Mouse (Mus musculus): ENCODE measurements around the gene Tyk2. TPM values are rescaled to one million over a fixed set of nuclear protein-coding genes. Genes with fewer than 3 reads are reported as not detected.

The Tyk2 gene
- polyA plus RNA-seq, 1 experiment: 31.2 TPM

DNA sequence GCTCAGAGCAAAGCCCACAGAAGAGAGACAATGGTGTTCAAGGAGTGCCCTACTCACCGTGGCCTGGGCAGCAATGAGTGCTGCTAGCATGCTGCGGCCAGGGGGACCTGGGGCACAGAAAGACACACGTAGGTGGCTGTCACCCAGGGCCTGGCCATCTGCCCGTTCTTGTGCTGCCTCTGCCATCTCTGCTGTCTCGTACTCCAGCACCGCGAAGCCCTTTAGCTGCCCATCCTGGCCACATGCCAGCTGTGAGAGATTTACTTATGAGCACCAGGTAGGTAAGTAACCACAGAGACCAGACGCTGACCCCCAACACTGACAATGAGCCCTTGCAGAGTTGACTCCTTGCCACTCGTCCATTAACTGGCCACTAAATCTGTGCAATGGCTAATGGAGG lies 49.9 kb downstream of the Tyk2 start:
- WGBS: 85% methylated on average over 9 of the region's 9 CpGs
- Histone ChIP-seq H3K4me1 (ENCODE audit: control insufficient read depth, insufficient read depth, insufficient read length, low read length) (peaks cover 1% of the 10 kb centered on the region), H3K4me3 (ENCODE audit: low read depth, low read length) (no peak overlapping the region), H3K27ac (ENCODE audit: insufficient read depth, low read depth, low read length) (no peak overlapping the region), H3K36me3 (ENCODE audit: control insufficient read depth, insufficient read depth, low read length) (peaks cover 82% of the 10 kb centered on the region), H3K27me3 (ENCODE audit: control insufficient read depth, insufficient read depth, low read length) (no peaks in the 10 kb centered on the region)
- TF ChIP-seq POLR2A (IDR thresholded peaks at IDR 0.05; ENCODE audit: low read depth, low read length): no peak
- no peak for TF ChIP-seq CTCF (IDR thresholded peaks at IDR 0.05; ENCODE audit: extremely low read depth, insufficient read length, insufficient replicate concordance, low read depth, low read length)

DNA sequence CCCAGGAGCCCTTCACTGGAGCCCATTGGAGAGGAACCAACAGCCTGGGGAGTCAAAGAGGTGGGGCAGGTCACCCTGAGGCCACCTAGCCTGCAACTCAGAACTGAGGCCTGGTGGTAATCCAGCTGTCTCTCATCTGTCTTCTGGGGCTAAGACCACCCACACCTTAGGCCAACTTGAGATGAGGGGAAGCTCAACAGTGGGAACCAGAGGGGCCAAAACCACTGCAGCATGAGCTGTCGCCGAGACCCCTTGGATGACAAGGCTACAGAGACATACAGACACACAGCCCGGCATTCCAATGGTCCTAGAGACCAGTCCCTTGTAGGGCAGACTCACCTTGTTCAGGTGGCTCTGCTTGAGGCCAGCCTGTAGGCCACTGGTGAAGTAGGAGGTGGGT lies 55.4 kb downstream of the Tyk2 start:
- Histone ChIP-seq H3K27ac (ENCODE audit: insufficient read depth, low read depth, low read length) (no peak overlapping the region), H3K4me1 (ENCODE audit: control insufficient read depth, insufficient read depth, insufficient read length, low read length) (peaks cover 2% of the 10 kb centered on the region; the same call in 1 of the 2 replicates), H3K36me3 (ENCODE audit: control insufficient read depth, insufficient read depth, low read length) (peaks cover 51% of the 10 kb centered on the region), H3K4me3 (ENCODE audit: low read depth, low read length) (no peak overlapping the region), H3K27me3 (ENCODE audit: control insufficient read depth, insufficient read depth, low read length) (no peaks in the 10 kb centered on the region)
- 97% methylated on average over 3 of the region's 3 CpGs for WGBS
- no peak for TF ChIP-seq POLR2A (IDR thresholded peaks at IDR 0.05; ENCODE audit: low read depth, low read length)
- no peak for TF ChIP-seq CTCF (IDR thresholded peaks at IDR 0.05; ENCODE audit: extremely low read depth, insufficient read length, insufficient replicate concordance, low read depth, low read length)

DNA sequence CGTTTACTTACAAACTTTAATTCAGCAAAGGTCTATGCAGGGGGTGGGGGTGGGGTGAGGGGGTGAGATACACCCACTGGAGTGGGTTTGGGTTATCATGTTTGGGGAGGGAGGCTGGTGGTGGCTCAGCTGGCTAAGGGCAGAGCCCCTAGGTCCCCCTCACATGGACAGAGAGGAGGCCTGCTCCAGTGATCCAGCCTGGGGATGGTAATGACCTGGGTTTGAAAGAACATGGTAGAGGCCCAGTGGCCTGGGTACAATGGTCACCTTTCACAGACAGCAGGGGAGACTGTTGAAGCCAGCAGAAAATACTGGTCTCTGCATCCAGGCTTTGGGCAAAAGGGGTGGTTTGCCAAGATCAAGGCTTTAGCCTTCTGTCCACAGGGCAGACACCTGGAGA lies 56.9 kb downstream of the Tyk2 start:
- Histone ChIP-seq H3K4me1 (ENCODE audit: control insufficient read depth, insufficient read depth, insufficient read length, low read length) (peaks cover 2% of the 10 kb centered on the region; the same call in 1 of the 2 replicates), H3K27ac (ENCODE audit: insufficient read depth, low read depth, low read length) (no peak overlapping the region), H3K27me3 (ENCODE audit: control insufficient read depth, insufficient read depth, low read length) (no peaks in the 10 kb centered on the region), H3K4me3 (ENCODE audit: low read depth, low read length) (no peak overlapping the region), H3K36me3 (ENCODE audit: control insufficient read depth, insufficient read depth, low read length) (peaks cover 36% of the 10 kb centered on the region)
- 56% methylated on average over 1 of the region's 1 CpGs for WGBS
- TF ChIP-seq CTCF (IDR thresholded peaks at IDR 0.05; ENCODE audit: extremely low read depth, insufficient read length, insufficient replicate concordance, low read depth, low read length): no peak
- TF ChIP-seq POLR2A (IDR thresholded peaks at IDR 0.05; ENCODE audit: low read depth, low read length): no peak

DNA sequence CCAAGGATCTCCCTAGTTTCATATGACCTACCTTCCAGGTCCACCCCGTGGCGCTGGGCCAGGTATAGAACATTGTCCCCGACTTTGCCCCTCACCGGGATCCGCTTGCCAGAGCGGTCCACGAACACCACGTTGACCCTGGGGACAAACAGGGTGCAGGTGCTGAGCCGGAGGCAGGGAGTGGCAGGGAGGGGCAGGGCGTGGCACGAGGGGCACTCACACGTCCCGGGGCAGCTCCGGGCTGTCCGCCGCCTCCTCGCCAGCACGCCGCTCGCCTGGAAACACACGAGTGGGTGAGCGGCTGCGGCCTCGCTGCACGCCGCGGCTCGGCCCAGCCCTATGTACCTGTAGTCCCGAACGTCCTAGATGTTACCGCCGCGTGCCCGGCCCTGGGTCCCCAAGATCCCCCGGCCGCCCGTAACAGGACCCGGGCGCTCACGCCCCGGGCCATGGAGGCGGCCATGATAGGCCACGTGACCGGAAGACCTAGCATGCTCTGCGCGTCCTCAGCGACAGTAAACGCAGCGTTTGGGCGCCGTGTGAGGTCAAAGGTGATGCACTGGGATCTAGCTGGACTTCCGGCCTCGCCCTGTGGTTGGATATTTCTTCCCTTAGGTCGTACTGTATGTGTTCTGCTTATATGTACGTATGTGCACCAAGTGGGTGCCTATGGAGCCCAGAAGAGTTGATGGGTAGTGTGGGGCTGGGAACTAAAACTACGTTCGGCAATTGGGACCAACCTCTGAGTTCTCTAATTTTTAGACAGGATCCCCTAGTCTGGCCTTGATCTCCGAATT lies 57.8 kb downstream of the Tyk2 start, which contains the start of the genes Gm49373 and Fdx1l:
Gm49373 (minus strand) TSS at position 53 of the 797 bp plus-strand sequence.
Fdx1l (minus strand) TSS at position 571 of the 797 bp plus-strand sequence.
- H3K4me1 ChIP-seq (ENCODE audit: control insufficient read depth, insufficient read depth, insufficient read length, low read length): peaks cover 2% of the 10 kb centered on the region; the same call in 1 of the 2 replicates
- TF ChIP-seq CTCF (IDR thresholded peaks at IDR 0.05; ENCODE audit: extremely low read depth, insufficient read length, insufficient replicate concordance, low read depth, low read length) (no peak), POLR2A (IDR thresholded peaks at IDR 0.05; ENCODE audit: low read depth, low read length) (peak; percentile 30; the same call in 1 of the 2 replicates)
- H3K4me3 ChIP-seq (ENCODE audit: low read depth, low read length): peak within 1 kb of the TSS; percentile 79
- H3K27me3 ChIP-seq (ENCODE audit: control insufficient read depth, insufficient read depth, low read length): no peaks in the 10 kb centered on the region
- peak within 1 kb of the TSS; percentile 72 for H3K27ac ChIP-seq (ENCODE audit: insufficient read depth, low read depth, low read length)
- 1% methylated on average over 58 of the region's 58 CpGs for WGBS
- peaks cover 27% of the 10 kb centered on the region for H3K36me3 ChIP-seq (ENCODE audit: control insufficient read depth, insufficient read depth, low read length)

DNA sequence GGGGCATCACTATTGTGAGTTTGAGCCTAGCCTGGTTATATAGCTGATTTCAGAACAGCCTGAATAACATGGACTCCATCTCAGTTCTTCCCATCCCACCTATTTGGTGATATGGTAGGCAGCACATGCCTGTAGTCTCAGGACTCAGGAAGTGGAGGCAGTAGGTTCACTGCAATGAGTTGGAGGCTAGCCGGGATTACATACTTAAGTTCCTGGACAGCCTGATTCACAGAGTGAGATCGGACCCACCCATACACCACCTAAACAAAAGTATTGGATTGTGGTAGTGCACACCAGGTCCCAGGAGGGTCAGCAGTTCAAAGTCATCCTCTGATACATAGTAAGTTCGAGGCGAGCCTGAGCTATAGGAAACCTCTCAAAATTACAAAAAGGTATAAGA lies 58.4 kb downstream of the Tyk2 start:
- Histone ChIP-seq H3K27me3 (ENCODE audit: control insufficient read depth, insufficient read depth, low read length) (no peaks in the 10 kb centered on the region), H3K4me1 (ENCODE audit: control insufficient read depth, insufficient read depth, insufficient read length, low read length) (peaks cover 2% of the 10 kb centered on the region; the same call in 1 of the 2 replicates), H3K4me3 (ENCODE audit: low read depth, low read length) (peak overlapping the region; percentile 79), H3K36me3 (ENCODE audit: control insufficient read depth, insufficient read depth, low read length) (peaks cover 29% of the 10 kb centered on the region), H3K27ac (ENCODE audit: insufficient read depth, low read depth, low read length) (no peak overlapping the region; the same call in 1 of the 2 replicates)
- no peak for TF ChIP-seq POLR2A (IDR thresholded peaks at IDR 0.05; ENCODE audit: low read depth, low read length)
- no peak for TF ChIP-seq CTCF (IDR thresholded peaks at IDR 0.05; ENCODE audit: extremely low read depth, insufficient read length, insufficient replicate concordance, low read depth, low read length)
- WGBS: 2% methylated on average over 4 of the region's 4 CpGs

DNA sequence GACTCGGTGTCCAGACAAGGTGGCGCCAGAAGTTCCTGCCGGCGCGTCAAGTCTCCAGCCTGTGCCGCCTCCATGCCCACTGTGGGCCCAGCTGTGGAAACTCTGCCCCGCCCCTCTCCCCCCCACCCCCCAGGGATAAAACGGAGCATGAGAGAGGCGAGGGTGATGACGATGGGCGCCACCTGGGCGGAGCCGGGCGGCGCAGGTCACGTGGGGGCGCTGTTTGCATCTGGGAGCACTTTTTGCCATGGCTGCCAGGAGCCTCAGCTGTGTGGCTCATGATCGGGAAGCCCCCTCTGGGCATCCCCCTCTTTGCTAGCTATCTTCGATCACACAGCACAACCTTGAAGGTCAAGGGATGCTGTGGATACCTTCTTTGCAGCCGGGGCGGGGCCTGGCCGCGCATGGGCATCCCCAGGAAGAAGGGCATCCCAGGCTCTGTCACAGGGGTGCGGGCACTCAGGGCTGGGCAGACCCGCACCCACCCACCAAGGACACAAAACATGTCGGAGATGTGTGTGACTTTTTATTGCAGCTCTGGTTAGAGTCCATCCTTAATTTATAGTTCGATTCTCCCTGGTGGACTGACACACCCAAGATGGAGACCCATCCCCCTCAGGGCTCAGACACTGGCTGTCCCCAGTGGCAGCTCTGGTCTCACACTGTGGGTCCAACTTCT lies 63.9 kb downstream of the Tyk2 start, which contains the start of gene Zglp1:
Zglp1 (minus strand) TSS at position 88 of the 679 bp plus-strand sequence.
- WGBS: 86% methylated on average over 27 of the region's 27 CpGs
- TF ChIP-seq CTCF (IDR thresholded peaks at IDR 0.05; ENCODE audit: extremely low read depth, insufficient read length, insufficient replicate concordance, low read depth, low read length) (no peak), POLR2A (IDR thresholded peaks at IDR 0.05; ENCODE audit: low read depth, low read length) (no peak)
- Histone ChIP-seq H3K27me3 (ENCODE audit: control insufficient read depth, insufficient read depth, low read length) (no peaks in the 10 kb centered on the region), H3K4me3 (ENCODE audit: low read depth, low read length) (no peak within 1 kb of the TSS), H3K27ac (ENCODE audit: insufficient read depth, low read depth, low read length) (no peak within 1 kb of the TSS), H3K36me3 (ENCODE audit: control insufficient read depth, insufficient read depth, low read length) (peaks cover 26% of the 10 kb centered on the region), H3K4me1 (ENCODE audit: control insufficient read depth, insufficient read depth, insufficient read length, low read length) (no peaks in the 10 kb centered on the region; the same call in 1 of the 2 replicates)

DNA sequence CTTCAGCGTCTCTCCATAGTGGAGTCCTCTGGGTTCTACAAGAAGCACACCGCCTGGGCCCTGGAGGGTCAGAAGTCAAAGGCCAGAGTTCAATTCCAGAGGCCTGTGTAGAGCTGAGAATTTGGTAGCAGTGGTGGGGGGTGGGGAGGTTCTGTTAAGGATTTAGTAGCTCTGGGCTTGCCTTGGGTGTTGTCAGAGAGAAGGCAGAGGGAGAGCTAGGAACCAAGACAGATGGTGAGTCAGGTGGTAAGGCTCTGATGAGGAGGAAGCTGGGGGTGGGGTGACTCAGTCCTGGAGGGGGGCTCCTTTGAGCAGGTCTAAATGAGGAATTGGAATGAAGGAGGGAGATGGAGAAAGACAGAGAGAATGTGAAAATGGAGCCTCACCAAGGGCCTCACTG lies 68.1 kb downstream of the Tyk2 start:
- WGBS: 88% methylated on average over 2 of the region's 2 CpGs
- no peaks in the 10 kb centered on the region for H3K4me1 ChIP-seq (ENCODE audit: control insufficient read depth, insufficient read depth, insufficient read length, low read length)
- no peak for TF ChIP-seq CTCF (IDR thresholded peaks at IDR 0.05; ENCODE audit: extremely low read depth, insufficient read length, insufficient replicate concordance, low read depth, low read length)
- TF ChIP-seq POLR2A (IDR thresholded peaks at IDR 0.05; ENCODE audit: low read depth, low read length): no peak
- H3K4me3 ChIP-seq (ENCODE audit: low read depth, low read length): no peak overlapping the region
- H3K27ac ChIP-seq (ENCODE audit: insufficient read depth, low read depth, low read length): no peak overlapping the region
- H3K36me3 ChIP-seq (ENCODE audit: control insufficient read depth, insufficient read depth, low read length): peaks cover 25% of the 10 kb centered on the region
- no peaks in the 10 kb centered on the region for H3K27me3 ChIP-seq (ENCODE audit: control insufficient read depth, insufficient read depth, low read length)

Other genes with a start within 250 kb of the Tyk2 start
- 33.4 and 42.2 TPM in 2 replicates for gene Ppan, start 243.1 kb downstream of the Tyk2 start, polyA plus RNA-seq (2012; rRNA removed)
- gene Eif3g, start 232.6 kb downstream of the Tyk2 start, polyA plus RNA-seq (2012; rRNA removed): 57.9 and 94.5 TPM in 2 replicates
- gene Dnmt1, start 171.4 kb downstream of the Tyk2 start, polyA plus RNA-seq (2012; rRNA removed): 10.4 and 21.7 TPM in 2 replicates
- gene S1pr2, start 154.5 kb downstream of the Tyk2 start, polyA plus RNA-seq (2012; rRNA removed): 2.5 and 2.9 TPM in 2 replicates
- gene Mrpl4, start 128.5 kb downstream of the Tyk2 start, polyA plus RNA-seq (2012; rRNA removed): 81.8 and 143 TPM in 2 replicates
- gene Icam1, start 115.3 kb downstream of the Tyk2 start, polyA plus RNA-seq (2012; rRNA removed): 6.8 and 9.4 TPM in 2 replicates
- 0.32 and 0.37 TPM in 2 replicates for gene Icam4, start 101.9 kb downstream of the Tyk2 start, polyA plus RNA-seq (2012; rRNA removed)
- gene Icam5, start 99.2 kb downstream of the Tyk2 start, polyA plus RNA-seq (2012; rRNA removed): 0.11 TPM in 2 replicates
- 0.80 TPM in 1 of 2 replicates, not detected in the other for gene Zglp1, start 64.2 kb downstream of the Tyk2 start, polyA plus RNA-seq (2012; rRNA removed)
- 0.09 and 0.16 TPM in 2 replicates for gene Gm49373, start 58.1 kb downstream of the Tyk2 start, polyA plus RNA-seq (2012; rRNA removed)
- gene Fdx1l, start 57.6 kb downstream of the Tyk2 start, polyA plus RNA-seq (2012; rRNA removed): 37.0 and 60.8 TPM in 2 replicates
- gene Gm38431, start 39.2 kb downstream of the Tyk2 start, polyA plus RNA-seq (2012; rRNA removed): 6.2 and 21.8 TPM in 2 replicates
- gene Raver1, start 39.2 kb downstream of the Tyk2 start, polyA plus RNA-seq (2012; rRNA removed): 34.2 and 90.8 TPM in 2 replicates
- 14.4 and 24.9 TPM in 2 replicates for gene Cdc37, start 18.7 kb upstream of the Tyk2 start, polyA plus RNA-seq (2012; rRNA removed)
- 5.1 and 7.1 TPM in 2 replicates for gene Pde4a, start 34.5 kb upstream of the Tyk2 start, polyA plus RNA-seq (2012; rRNA removed)
- 56.6 and 103 TPM in 2 replicates for gene Keap1, start 108.1 kb upstream of the Tyk2 start, polyA plus RNA-seq (2012; rRNA removed)
- 0.08 and 0.18 TPM in 2 replicates for gene S1pr5, start 117.2 kb upstream of the Tyk2 start, polyA plus RNA-seq (2012; rRNA removed)
- 70.1 and 144 TPM in 2 replicates for gene Atg4d, start 134.1 kb upstream of the Tyk2 start, polyA plus RNA-seq (2012; rRNA removed)
- 9.1 and 9.6 TPM in 2 replicates for gene Kri1, start 156.7 kb upstream of the Tyk2 start, polyA plus RNA-seq (2012; rRNA removed)
- gene Cdkn2d, start 160.2 kb upstream of the Tyk2 start, polyA plus RNA-seq (2012; rRNA removed): 11.0 and 27.1 TPM in 2 replicates
- gene Ap1m2, start 181.1 kb upstream of the Tyk2 start, polyA plus RNA-seq (2012; rRNA removed): 36.4 and 69.5 TPM in 2 replicates
- gene Slc44a2, start 189.5 kb upstream of the Tyk2 start, polyA plus RNA-seq (2012; rRNA removed): 11.9 and 12.7 TPM in 2 replicates
- 18.8 and 30.7 TPM in 2 replicates for gene Ilf3, start 236.6 kb upstream of the Tyk2 start, polyA plus RNA-seq (2012; rRNA removed)